Mouse (Mus musculus) ES-E14 (cell line): ENCODE measurements at regions not wholly inside any gene's neighbourhood (a gene's known extent, or its start where the extent isn't known, plus 50 kb on each side); places are given as distances from the start of the nearest gene placed in this dataset.

ENCODE experiments used
- CHD2 ChIP-seq: IDR thresholded peaks from 2 replicates; pipeline ENCODE4 v1.6.1; 2014; ENCODE audit warnings: mild to moderate bottlenecking, low read depth, low read length, inconsistent platforms
- HCFC1 ChIP-seq: IDR thresholded peaks from 2 replicates; pipeline ENCODE4 v1.6.1; 2012; ENCODE audit warnings: low read length, inconsistent platforms, borderline replicate concordance; ENCODE audit not compliant: insufficient read depth
- MAFK ChIP-seq: IDR thresholded peaks from 2 replicates; pipeline ENCODE4 v1.6.1; 2014; ENCODE audit warnings: mild to moderate bottlenecking, low read depth, low read length, inconsistent platforms; ENCODE audit not compliant: insufficient read depth
- ZC3H11A ChIP-seq: IDR thresholded peaks from 2 replicates; pipeline ENCODE4 v1.6.1; 2012; ENCODE audit warnings: low read depth, mild to moderate bottlenecking, inconsistent platforms, low read length, borderline replicate concordance
- ZNF384 ChIP-seq: IDR thresholded peaks from 2 replicates; pipeline ENCODE4 v1.6.1; 2012; ENCODE audit warnings: low read depth, low read length, inconsistent platforms

GRCm38 (mm10) chr2:95366824-95367715, 929.1 kb upstream of the Api5 start:
- TF ChIP-seq ZC3H11A (no peak), HCFC1 (no peak), ZNF384 (no peak), CHD2 (no peak), MAFK (no peak)
